ENCODE assay signal across 27 mouse cellular contexts in genomic region chr8:128561016-128561415, GRCm38 (mm10).
"Had no signal": no experiment of that assay in that cellular context is flagged by ENCODE, and none has a peak within 500 bp of the region (broad histone marks: within the 10 kb centered on the region; RNA-seq: fewer than 3 reads in every experiment).

No protein-coding gene starts in this region.

- H3K4me1 ChIP-seq: embryonic facial prominence, embryonic 12.5 days; embryonic facial prominence, embryonic 13.5 days; embryonic facial prominence, embryonic 15.5 days; forebrain, embryonic 10.5 days; forebrain, embryonic 12.5 days; forebrain, embryonic 13.5 days; forebrain, embryonic 15.5 days had no signal

- DNase-seq: cerebellum, adult 2 months; cerebellum, adult 8-10 months; cerebellum, adult 9-10 months; cerebellum, adult 9-11 months; cerebellum, postnatal 10 days; cerebellum, postnatal 14 days; cerebellum, postnatal 25 days; cerebellum, postnatal 36 days; embryo, embryonic 11 days; forebrain, postnatal 0 days; gastrocnemius, adult 2 months; gastrocnemius, postnatal 10 days; gastrocnemius, postnatal 14 days; gastrocnemius, postnatal 25 days; gastrocnemius, postnatal 36 days; heart, adult 2 months had no signal

- H3K9me3 ChIP-seq: embryonic facial prominence, embryonic 10.5 days; embryonic facial prominence, embryonic 12.5 days; embryonic facial prominence, embryonic 13.5 days; embryonic facial prominence, embryonic 15.5 days; forebrain, embryonic 10.5 days; forebrain, embryonic 12.5 days; forebrain, embryonic 13.5 days; forebrain, embryonic 15.5 days had no signal

- H3K27ac ChIP-seq: embryonic facial prominence, embryonic 10.5 days; embryonic facial prominence, embryonic 12.5 days; embryonic facial prominence, embryonic 13.5 days; embryonic facial prominence, embryonic 15.5 days; forebrain, embryonic 10.5 days; forebrain, embryonic 12.5 days; forebrain, embryonic 13.5 days; forebrain, embryonic 15.5 days; heart, adult 2 months had no signal

- H3K36me3 ChIP-seq: embryonic facial prominence, embryonic 10.5 days; embryonic facial prominence, embryonic 12.5 days; embryonic facial prominence, embryonic 13.5 days; embryonic facial prominence, embryonic 15.5 days; forebrain, embryonic 10.5 days; forebrain, embryonic 12.5 days; forebrain, embryonic 15.5 days had no signal

- H3K27me3 ChIP-seq: embryonic facial prominence, embryonic 12.5 days; embryonic facial prominence, embryonic 13.5 days; embryonic facial prominence, embryonic 15.5 days; forebrain, embryonic 12.5 days; forebrain, embryonic 13.5 days; forebrain, embryonic 15.5 days had no signal

- H3K9ac ChIP-seq: embryonic facial prominence, embryonic 12.5 days; embryonic facial prominence, embryonic 13.5 days; embryonic facial prominence, embryonic 15.5 days; forebrain, embryonic 12.5 days; forebrain, embryonic 13.5 days; forebrain, embryonic 15.5 days; forebrain, postnatal 0 days had no signal

- H3K4me2 ChIP-seq: embryonic facial prominence, embryonic 12.5 days; embryonic facial prominence, embryonic 13.5 days; embryonic facial prominence, embryonic 15.5 days; forebrain, embryonic 12.5 days; forebrain, embryonic 13.5 days; forebrain, embryonic 15.5 days had no signal

- ATAC-seq: forebrain, embryonic 13.5 days; forebrain, embryonic 14.5 days; forebrain, embryonic 15.5 days; forebrain, embryonic 16.5 days; forebrain, postnatal 0 days had no signal

- H3K4me3 ChIP-seq: embryonic facial prominence, embryonic 10.5 days; embryonic facial prominence, embryonic 12.5 days; embryonic facial prominence, embryonic 13.5 days; embryonic facial prominence, embryonic 15.5 days; erythroblast, embryonic 14.5 days; forebrain, embryonic 10.5 days; forebrain, embryonic 12.5 days; forebrain, embryonic 13.5 days; forebrain, embryonic 15.5 days; gastrocnemius, adult 2 months; heart, adult 2 months had no signal
